Mouse (Mus musculus) MEL (cell line): ENCODE results near the gene Gng12. TPM values are rescaled to one million over a fixed set of nuclear protein-coding genes. Genes with fewer than 3 reads are reported as not detected.
A peak's percentile ranks its signal among the peaks of the same experiment; 100 is the strongest.
"Not testable (repeated sequence)": the region's sequence is repeated elsewhere in the genome, so short reads cannot be mapped to it uniquely, and the experiment has no call there.

Source experiments
- DNase-seq: peaks from one replicate; pipeline ENCODE4 v3.0.0; 2011; ENCODE audit warnings: low read depth, low spot score
- H3K27ac ChIP-seq: 2 replicates; pipeline ENCODE4 v1.5.1; 2012; ENCODE audit warnings: low read depth, mild to moderate bottlenecking, control low read depth, low read length, moderate library complexity; ENCODE audit not compliant: control insufficient read depth
- H3K27me3 ChIP-seq, 2 experiments: fragments of 150-350 bp in 1 of 2; sonication (generic) in 1 of 2; 2 replicates each; pipeline ENCODE4 v1.6.1; 2012; ENCODE audit warnings: low read length in 2 of 2, mild to moderate bottlenecking in 2 of 2, improper control_type of control experiment in 1 of 2, moderate library complexity in 1 of 2; ENCODE audit not compliant: insufficient read depth in 2 of 2, control insufficient read depth in 1 of 2
- H3K36me3 ChIP-seq, 2 experiments: 2 replicates each; pipeline ENCODE4 v1.6.1; 2012 to 2014; ENCODE audit warnings: low read length in 2 of 2, improper control_type of control experiment in 1 of 2, inconsistent platforms in 1 of 2, mild to moderate bottlenecking in 1 of 2; ENCODE audit not compliant: insufficient read depth in 2 of 2, control insufficient read depth in 1 of 2
- H3K4me1 ChIP-seq, 2 experiments: fragments of 150-350 bp in 1 of 2; sonication (generic) in 1 of 2; 2 replicates each; pipeline ENCODE4 v1.6.1; 2012; ENCODE audit warnings: low read length in 2 of 2, improper control_type of control experiment in 1 of 2, mild to moderate bottlenecking in 1 of 2; ENCODE audit not compliant: insufficient read depth in 2 of 2, control insufficient read depth in 1 of 2
- H3K4me3 ChIP-seq, 2 experiments: fragments of 150-350 bp in 1 of 2; sonication (generic) in 1 of 2; 2 replicates each; pipeline ENCODE4 v1.5.1; 2012; ENCODE audit warnings: low read depth in 2 of 2, low read length in 2 of 2, mild to moderate bottlenecking in 2 of 2, moderate library complexity in 2 of 2, control low read depth in 1 of 2, improper control_type of control experiment in 1 of 2; ENCODE audit not compliant: control insufficient read depth in 1 of 2, insufficient read depth in 1 of 2
- H3K79me2 ChIP-seq: 2 replicates; pipeline ENCODE4 v1.6.1; 2012; ENCODE audit warnings: mild to moderate bottlenecking, low read length, moderate library complexity; ENCODE audit not compliant: control insufficient read depth, poor library complexity, insufficient read depth
- H3K9ac ChIP-seq: 2 replicates; pipeline ENCODE4 v1.6.1; 2012; ENCODE audit warnings: low read depth, mild to moderate bottlenecking, control low read depth, low read length, moderate library complexity; ENCODE audit not compliant: control insufficient read depth, poor library complexity, severe bottlenecking
- H3K9me3 ChIP-seq: fragments of 150-350 bp; sonication (generic); replicated peaks from 2 replicates; pipeline ENCODE4 v1.6.1; 2012; ENCODE audit warnings: mild to moderate bottlenecking, low read length, improper control_type of control experiment, moderate library complexity; ENCODE audit not compliant: insufficient read depth
- ETS1 ChIP-seq: IDR thresholded peaks from 2 replicates; pipeline ENCODE4 v1.6.1; 2012; ENCODE audit warnings: low read depth, mild to moderate bottlenecking, inconsistent platforms, low read length, improper control_type of control experiment, moderate library complexity
- MAZ ChIP-seq: IDR thresholded peaks from 2 replicates; pipeline ENCODE4 v1.6.1; 2012; ENCODE audit warnings: low read depth, mild to moderate bottlenecking, inconsistent platforms, low read length, improper control_type of control experiment
- POLR2AphosphoS5 ChIP-seq: IDR thresholded peaks from 2 replicates; pipeline ENCODE4 v1.6.1; 2012; ENCODE audit warnings: low read depth, borderline replicate concordance, mild to moderate bottlenecking, inconsistent platforms, low read length, moderate library complexity, mixed read lengths
- ZMIZ1 ChIP-seq: IDR thresholded peaks from 2 replicates; pipeline ENCODE4 v1.6.1; 2012; ENCODE audit warnings: low read depth, mild to moderate bottlenecking, inconsistent platforms, low read length, improper control_type of control experiment, moderate library complexity
- ZNF384 ChIP-seq: IDR thresholded peaks from 2 replicates; pipeline ENCODE4 v1.6.1; 2012; ENCODE audit warnings: low read depth, mild to moderate bottlenecking, inconsistent platforms, low read length, improper control_type of control experiment
- polyA plus RNA-seq, 2 experiments: library from polyadenylated mRNA; stranded (reverse) in 1 of 2; unstranded in 1 of 2; fragments of >175 nt in 1 of 2; fragments of >200 nt in 1 of 2; gene quantifications; 2 replicates each; pipeline versions ENCODE4 v1.2.1 to v1.2.4; 2012; ENCODE audit warnings: low replicate concordance in 2 of 2, low read depth in 1 of 2; ENCODE audit not compliant: insufficient read length in 2 of 2, insufficient read depth in 1 of 2, missing spikeins in 1 of 2
- total RNA-seq: library from RNA; depleted of rRNA; stranded (reverse); fragments of 300-350 nt; gene quantifications from 2 replicates; pipeline ENCODE4 v1.2.3, GENCODE M21; 2012

Gene Gng12
- total and polyA plus RNA-seq, 3 experiments = 16.8 to 44.0 TPM; not detected in 1

GRCm38 (mm10) chr6:67030846-67031245, 134.6 kb downstream of the Gng12 start:
- Histone ChIP-seq H3K9me3 (no peaks in the 10 kb centered on the region), H3K27me3 (no peaks in the 10 kb centered on the region), H3K36me3 (peaks cover 4 to 48% of the 10 kb centered on the region in 2 experiments), H3K9ac (no peak overlapping the region), H3K27ac (peak overlapping the region; percentile 75; the same call in 1 of the 2 replicates), H3K4me1 (peaks cover 39 to 46% of the 10 kb centered on the region in 2 experiments), H3K4me3 (no peak overlapping the region), H3K79me2 (peaks cover 7% of the 10 kb centered on the region)
- no peak for DNase-seq
- no peak for TF ChIP-seq MAZ

- peaks cover 28 to 34% of the 10 kb centered on the region in 2 experiments for H3K4me1 ChIP-seq
Measured at GRCm38 (mm10) chr6:67032551-67032950, 136.4 kb downstream of the Gng12 start.

GRCm38 (mm10) chr6:67032972-67033371, 136.8 kb downstream of the Gng12 start:
- not testable (repeated sequence) for DNase-seq, H3K9me3 ChIP-seq

More at GRCm38 (mm10) chr6:67032551-67032950, 136.4 kb downstream of the Gng12 start:
- not testable (repeated sequence) for H3K9ac ChIP-seq, H3K9me3 ChIP-seq, H3K27me3 ChIP-seq, DNase-seq, H3K4me3 ChIP-seq, H3K27ac ChIP-seq
- H3K36me3 ChIP-seq = peaks cover 4 to 36% of the 10 kb centered on the region in 2 experiments
- peaks cover 16% of the 10 kb centered on the region for H3K79me2 ChIP-seq
- peak; percentile 93; the same call in 1 of the 2 replicates for TF ChIP-seq POLR2AphosphoS5

GRCm38 (mm10) chr6:67033604-67034003, 137.4 kb downstream of the Gng12 start:
- TF ChIP-seq ZMIZ1 = 0 out of 2 replicates have a peak, but pooled peaks have one; percentile 31
- TF ChIP-seq ETS1 = no peak
- TF ChIP-seq, all 39 proteins: peak for 1
- Histone ChIP-seq H3K9me3 (no peaks in the 10 kb centered on the region), H3K9ac (peak overlapping the region; percentile 15), H3K79me2 (peaks cover 16% of the 10 kb centered on the region), H3K36me3 (peaks cover 4 to 32% of the 10 kb centered on the region in 2 experiments), H3K27me3 (no peaks in the 10 kb centered on the region), H3K4me3 (no peak overlapping the region), H3K4me1 (peaks cover 22 to 24% of the 10 kb centered on the region in 2 experiments), H3K27ac (peak overlapping the region; percentile 76)
- peak; percentile 29 for DNase-seq

More at GRCm38 (mm10) chr6:67032972-67033371, 136.8 kb downstream of the Gng12 start:
- Histone ChIP-seq H3K36me3 (peaks cover 4 to 32% of the 10 kb centered on the region in 2 experiments), H3K4me1 (peaks cover 24 to 30% of the 10 kb centered on the region in 2 experiments), H3K79me2 (peaks cover 16% of the 10 kb centered on the region)
- not testable (repeated sequence) for H3K27me3 ChIP-seq, H3K9ac ChIP-seq, H3K4me3 ChIP-seq, H3K27ac ChIP-seq
- TF ChIP-seq ZNF384 = peak; percentile 64; the same call in 1 of the 2 replicates
